7 mouse cellular contexts compared by ENCODE assay signal in genomic region chr6:66896921-66897645, GRCm38 (mm10). TPM values are rescaled to one million over a fixed set of nuclear protein-coding genes. Genes with fewer than 3 reads are reported as not detected.
A peak's percentile ranks its signal among the peaks of the same experiment; 100 is the strongest.
DNase-seq lines count a peak whose midpoint lies in the region; ATAC-seq and TF ChIP-seq lines count a peak whose summit lies in the region.

No protein-coding gene starts in this region.

- ATAC-seq in CD4-positive, CD25-positive, alpha-beta regulatory T cell, adult 4 months = peak; percentile 10
- peak; percentile 33 for ATAC-seq in kidney, embryonic 15.5 days (replicated peaks; ENCODE audit: low FRiP score)
- peak; percentile 49 for ATAC-seq in lung, embryonic 16.5 days (ENCODE audit: low read depth)

- DNase-seq in 416B (ENCODE audit: low read depth) = peak; percentile 63
- DNase-seq in heart, embryonic 10.5 days (ENCODE audit: low spot score) = peak; percentile 75

- no peaks in the 10 kb centered on the region for H3K9me3 ChIP-seq in heart, embryonic 10.5 days
- no peaks in the 10 kb centered on the region for H3K9me3 ChIP-seq in kidney, embryonic 15.5 days (replicated peaks)
- H3K9me3 ChIP-seq in lung, embryonic 16.5 days (ENCODE audit: control insufficient read depth, low read length) = no peaks in the 10 kb centered on the region

- WGBS in heart, embryonic 10.5 days = 6% methylated on average over 25 of the region's 25 CpGs
- WGBS in kidney, embryonic 15.5 days = under 1% methylated on average over 25 of the region's 25 CpGs
- under 1% methylated on average over 25 of the region's 25 CpGs for WGBS in lung, embryonic 16.5 days
- WGBS in olfactory bulb, adult 2 months = 13% methylated on average over 25 of the region's 25 CpGs

- H3K36me3 ChIP-seq in heart, embryonic 10.5 days = no peaks in the 10 kb centered on the region
- H3K36me3 ChIP-seq in kidney, embryonic 15.5 days = no peaks in the 10 kb centered on the region
- H3K36me3 ChIP-seq in lung, embryonic 16.5 days (ENCODE audit: control insufficient read depth, insufficient read depth, low read length) = no peaks in the 10 kb centered on the region

- peak overlapping the region; percentile 90 for H3K27ac ChIP-seq in cortical plate, adult 2 months (ENCODE audit: insufficient read depth, low read length)
- peak overlapping the region; percentile 95 for H3K27ac ChIP-seq in heart, embryonic 10.5 days
- H3K27ac ChIP-seq in kidney, embryonic 15.5 days = peak overlapping the region; percentile 84
- H3K27ac ChIP-seq in lung, embryonic 16.5 days (ENCODE audit: low read length) = peak overlapping the region; percentile 85
- H3K27ac ChIP-seq in olfactory bulb, adult 2 months (ENCODE audit: insufficient read depth, low read depth, low read length) = no peak overlapping the region

- H3K4me3 ChIP-seq in cortical plate, adult 2 months (ENCODE audit: insufficient read depth, low read length) = peak overlapping the region; percentile 42
- H3K4me3 ChIP-seq in heart, embryonic 10.5 days = peak overlapping the region; percentile 91
- H3K4me3 ChIP-seq in kidney, embryonic 15.5 days (replicated peaks) = peak overlapping the region; percentile 93
- H3K4me3 ChIP-seq in lung, embryonic 16.5 days (ENCODE audit: low read length) = peak overlapping the region; percentile 93
- peak overlapping the region; percentile 66 for H3K4me3 ChIP-seq in olfactory bulb, adult 2 months (ENCODE audit: insufficient read depth, low read depth, low read length)

- no peaks in the 10 kb centered on the region; the same call in 1 of the 2 replicates for H3K4me1 ChIP-seq in cortical plate, adult 2 months (ENCODE audit: control insufficient read depth, insufficient read depth, low read length)
- 0 out of 2 replicates have a peak, but pooled peaks cover 14% of the 10 kb centered on the region for H3K4me1 ChIP-seq in heart, embryonic 10.5 days
- H3K4me1 ChIP-seq in kidney, embryonic 15.5 days = peaks cover 21% of the 10 kb centered on the region
- H3K4me1 ChIP-seq in lung, embryonic 16.5 days (replicated peaks; ENCODE audit: control insufficient read depth, insufficient read depth, low read length) = peaks cover 20% of the 10 kb centered on the region
- H3K4me1 ChIP-seq in olfactory bulb, adult 2 months (ENCODE audit: control insufficient read depth, insufficient read depth, low read length) = 0 out of 2 replicates have a peak, but pooled peaks cover 4% of the 10 kb centered on the region

- no peaks in the 10 kb centered on the region for H3K27me3 ChIP-seq in heart, embryonic 10.5 days (ENCODE audit: insufficient read depth, poor library complexity, severe bottlenecking)
- no peaks in the 10 kb centered on the region for H3K27me3 ChIP-seq in kidney, embryonic 15.5 days
- H3K27me3 ChIP-seq in lung, embryonic 16.5 days (ENCODE audit: control insufficient read depth, insufficient read depth, low read depth, low read length) = no peaks in the 10 kb centered on the region

- no peak for TF ChIP-seq CTCF in cortical plate, adult 2 months (IDR thresholded peaks at IDR 0.05; ENCODE audit: extremely low read depth, insufficient read depth, low read length)
- TF ChIP-seq CTCF in olfactory bulb, adult 2 months (IDR thresholded peaks at IDR 0.05; ENCODE audit: insufficient read depth, low read depth, low read length) = no peak

- TF ChIP-seq POLR2A in cortical plate, adult 2 months (IDR thresholded peaks at IDR 0.05; ENCODE audit: extremely low read depth, insufficient read depth, low read length) = no peak
- TF ChIP-seq POLR2A in olfactory bulb, adult 2 months (IDR thresholded peaks at IDR 0.05; ENCODE audit: insufficient read depth, low read depth, low read length) = no peak

- H3K9ac ChIP-seq in kidney, embryonic 15.5 days = peak overlapping the region; percentile 89
- peak overlapping the region; percentile 93 for H3K9ac ChIP-seq in lung, embryonic 16.5 days (ENCODE audit: low read length)

- peak overlapping the region; percentile 86 for H3K4me2 ChIP-seq in kidney, embryonic 15.5 days
- peak overlapping the region; percentile 87 for H3K4me2 ChIP-seq in lung, embryonic 16.5 days (ENCODE audit: low read depth, low read length)

RNA-seq across cellular contexts. Expression of gene Gng12, which starts 0.9 kb away (rescaled TPM):
- 10 to 100 TPM; 15.8 to 21.0 TPM for polyA plus RNA-seq in CD4-positive, CD25-positive, alpha-beta regulatory T cell, adult 4 months (2017; shearing (Covaris generic))
- polyA plus RNA-seq in cortical plate, adult 2 months (2012; rRNA removed) = 55.5 and 58.7 TPM in 2 replicates
- 60.0 and 60.9 TPM in 2 replicates for polyA plus RNA-seq in heart, embryonic 10.5 days (2016; fragmentation: Nextera tagmentation; extraction: Ambion mirVana)
- polyA plus RNA-seq in kidney, embryonic 15.5 days (2015; fragmentation: Nextera tagmentation; extraction: Ambion mirVana) = 95.7 and 105 TPM in 2 replicates
- polyA plus RNA-seq in lung, embryonic 16.5 days (2015; fragmentation: Nextera tagmentation; extraction: Ambion mirVana) = 93.8 and 96.4 TPM in 2 replicates
- polyA plus RNA-seq in olfactory bulb, adult 2 months (2012; ENCODE audit: insufficient read depth, insufficient read length, low replicate concordance, missing spikeins) = not detected in 2 replicates

Comparison
In these comparisons a context has a peak if more than half of its experiments do, and no peak if none do; other contexts are left out.
1. H3K4me3 ChIP-seq: peak in every context shown above with its lines; median percentile 93 in kidney, embryonic 15.5 days; 93 in lung, embryonic 16.5 days; 91 in heart, embryonic 10.5 days; 66 in olfactory bulb, adult 2 months; 42 in cortical plate, adult 2 months.